Mouse (Mus musculus) T-helper 2 cell (primary cell): ENCODE results near the gene Syna.

Experiments
- in situ Hi-C: fragments of 300-600 bp; cut with MboI, MseI; formaldehyde crosslinking; loops from one replicate; pipeline ENCODE4 v1.15.1; 2025; ENCODE audit warnings: high pct_unique_total_duplicates

The Syna gene

GRCm38 (mm10) chr5:134532417-134532816 is 27.6 kb downstream of the Syna start:
- in situ Hi-C loops: no loop called here

GRCm38 (mm10) chr5:134531585-134531984 is 28.4 kb downstream of the Syna start:
- in situ Hi-C loops: no loop called here

GRCm38 (mm10) chr5:134530830-134531229 is 29.1 kb downstream of the Syna start:
- in situ Hi-C loops: no loop called here

GRCm38 (mm10) chr5:134528488-134528887 is 31.5 kb downstream of the Syna start:
- in situ Hi-C loops: no loop called here

- in situ Hi-C loops: no loop called here
These were observed 33.8 kb downstream of the Syna start for GRCm38 (mm10) chr5:134525971-134526711.

GRCm38 (mm10) chr5:134523728-134524127 is 36.2 kb downstream of the Syna start:
- in situ Hi-C loops: no loop called here

- in situ Hi-C loops: no loop called here
These were observed 37.4 kb downstream of the Syna start for GRCm38 (mm10) chr5:134522524-134522923.

GRCm38 (mm10) chr5:134521806-134522205 is 38.2 kb downstream of the Syna start:
- in situ Hi-C loops: no loop called here

- in situ Hi-C loops: no loop called here
These were observed 38.8 kb downstream of the Syna start for GRCm38 (mm10) chr5:134521131-134521530.

- in situ Hi-C loops: no loop called here
These were observed 39.9 kb downstream of the Syna start for GRCm38 (mm10) chr5:134520120-134520519.

GRCm38 (mm10) chr5:134519471-134519870 is 40.5 kb downstream of the Syna start:
- in situ Hi-C loops: no loop called here

GRCm38 (mm10) chr5:134512086-134512485 is 47.9 kb downstream of the Syna start:
- in situ Hi-C loops: no loop called here

GRCm38 (mm10) chr5:134510266-134510665 is 49.7 kb downstream of the Syna start:
- in situ Hi-C loops: no loop called here

- in situ Hi-C loops: no loop called here
These were observed 51.0 kb downstream of the Syna start for GRCm38 (mm10) chr5:134508965-134509364.
